Mouse (Mus musculus) MEL (cell line): ENCODE results near the gene Dip2a. TPM values are rescaled to one million over a fixed set of nuclear protein-coding genes. Genes with fewer than 3 reads are reported as not detected.

Experiments
- DNase-seq: peaks from one replicate; pipeline ENCODE4 v3.0.0; 2011; ENCODE audit warnings: low read depth, low spot score
- H3K27ac ChIP-seq: 2 replicates; pipeline ENCODE4 v1.5.1; 2012; ENCODE audit warnings: low read depth, mild to moderate bottlenecking, control low read depth, low read length, moderate library complexity; ENCODE audit not compliant: control insufficient read depth
- H3K27me3 ChIP-seq, 2 experiments: fragments of 150-350 bp in 1 of 2; sonication (generic) in 1 of 2; 2 replicates each; pipeline ENCODE4 v1.6.1; 2012; ENCODE audit warnings: low read length in 2 of 2, mild to moderate bottlenecking in 2 of 2, improper control_type of control experiment in 1 of 2, moderate library complexity in 1 of 2; ENCODE audit not compliant: insufficient read depth in 2 of 2, control insufficient read depth in 1 of 2
- H3K36me3 ChIP-seq, 2 experiments: 2 replicates each; pipeline ENCODE4 v1.6.1; 2012 to 2014; ENCODE audit warnings: low read length in 2 of 2, improper control_type of control experiment in 1 of 2, inconsistent platforms in 1 of 2, mild to moderate bottlenecking in 1 of 2; ENCODE audit not compliant: insufficient read depth in 2 of 2, control insufficient read depth in 1 of 2
- H3K4me1 ChIP-seq, 2 experiments: fragments of 150-350 bp in 1 of 2; sonication (generic) in 1 of 2; 2 replicates each; pipeline ENCODE4 v1.6.1; 2012; ENCODE audit warnings: low read length in 2 of 2, improper control_type of control experiment in 1 of 2, mild to moderate bottlenecking in 1 of 2; ENCODE audit not compliant: insufficient read depth in 2 of 2, control insufficient read depth in 1 of 2
- H3K4me3 ChIP-seq, 2 experiments: fragments of 150-350 bp in 1 of 2; sonication (generic) in 1 of 2; 2 replicates each; pipeline ENCODE4 v1.5.1; 2012; ENCODE audit warnings: low read depth in 2 of 2, low read length in 2 of 2, mild to moderate bottlenecking in 2 of 2, moderate library complexity in 2 of 2, control low read depth in 1 of 2, improper control_type of control experiment in 1 of 2; ENCODE audit not compliant: control insufficient read depth in 1 of 2, insufficient read depth in 1 of 2
- H3K79me2 ChIP-seq: 2 replicates; pipeline ENCODE4 v1.6.1; 2012; ENCODE audit warnings: mild to moderate bottlenecking, low read length, moderate library complexity; ENCODE audit not compliant: control insufficient read depth, poor library complexity, insufficient read depth
- H3K9ac ChIP-seq: 2 replicates; pipeline ENCODE4 v1.6.1; 2012; ENCODE audit warnings: low read depth, mild to moderate bottlenecking, control low read depth, low read length, moderate library complexity; ENCODE audit not compliant: control insufficient read depth, poor library complexity, severe bottlenecking
- H3K9me3 ChIP-seq: fragments of 150-350 bp; sonication (generic); replicated peaks from 2 replicates; pipeline ENCODE4 v1.6.1; 2012; ENCODE audit warnings: mild to moderate bottlenecking, low read length, improper control_type of control experiment, moderate library complexity; ENCODE audit not compliant: insufficient read depth
- BHLHE40 ChIP-seq: IDR thresholded peaks from 2 replicates; pipeline ENCODE4 v1.6.1; 2012; ENCODE audit warnings: low read depth, mild to moderate bottlenecking, inconsistent platforms, low read length, improper control_type of control experiment, borderline replicate concordance
- CHD1 ChIP-seq: IDR thresholded peaks from 2 replicates; pipeline ENCODE4 v1.6.1; 2012; ENCODE audit warnings: low read depth, mild to moderate bottlenecking, inconsistent platforms, low read length, improper control_type of control experiment
- CHD2 ChIP-seq: IDR thresholded peaks from 2 replicates; pipeline ENCODE4 v1.6.1; 2011; ENCODE audit warnings: low read length, improper control_type of control experiment
- E2F4 ChIP-seq: IDR thresholded peaks from 2 replicates; pipeline ENCODE4 v1.6.1; 2011; ENCODE audit warnings: low read depth, low read length, improper control_type of control experiment, borderline replicate concordance
- ETS1 ChIP-seq: IDR thresholded peaks from 2 replicates; pipeline ENCODE4 v1.6.1; 2012; ENCODE audit warnings: low read depth, mild to moderate bottlenecking, inconsistent platforms, low read length, improper control_type of control experiment, moderate library complexity
- HCFC1 ChIP-seq: IDR thresholded peaks from 2 replicates; pipeline ENCODE4 v1.6.1; 2012; ENCODE audit warnings: low read depth, mild to moderate bottlenecking, inconsistent platforms, low read length, improper control_type of control experiment, moderate library complexity
- JUND ChIP-seq: IDR thresholded peaks from 2 replicates; pipeline ENCODE4 v1.6.1; 2011; ENCODE audit warnings: low read depth, mild to moderate bottlenecking, improper control_type of control experiment, low read length
- MAX ChIP-seq: IDR thresholded peaks from 2 replicates; pipeline ENCODE4 v1.6.1; 2011; ENCODE audit warnings: low read length, improper control_type of control experiment
- MEF2A ChIP-seq: IDR thresholded peaks from 2 replicates; pipeline ENCODE4 v1.6.1; 2014; ENCODE audit warnings: low read depth, mild to moderate bottlenecking, inconsistent platforms, low read length, improper control_type of control experiment; ENCODE audit not compliant: poor library complexity, insufficient replicate concordance, severe bottlenecking; ENCODE audit errors: extremely low read depth
- NRF1 ChIP-seq: IDR thresholded peaks from 2 replicates; pipeline ENCODE4 v1.6.1; 2014; ENCODE audit warnings: low read depth, mild to moderate bottlenecking, inconsistent platforms, low read length, improper control_type of control experiment, moderate library complexity; ENCODE audit not compliant: poor library complexity, insufficient read depth, severe bottlenecking
- POLR2A ChIP-seq, 2 experiments: IDR thresholded peaks; 2 replicates each; pipeline ENCODE4 v1.6.1; 2011 to 2012; ENCODE audit warnings: low read length in 2 of 2, mild to moderate bottlenecking in 2 of 2, control low read depth in 1 of 2, improper control_type of control experiment in 1 of 2, low read depth in 1 of 2, moderate library complexity in 1 of 2; ENCODE audit not compliant: control insufficient read depth in 1 of 2, insufficient read depth in 1 of 2, poor library complexity in 1 of 2
- POLR2AphosphoS2 ChIP-seq: IDR thresholded peaks from 2 replicates; pipeline ENCODE4 v1.6.1; 2011; ENCODE audit warnings: low read length, improper control_type of control experiment
- POLR2AphosphoS5 ChIP-seq: IDR thresholded peaks from 2 replicates; pipeline ENCODE4 v1.6.1; 2012; ENCODE audit warnings: low read depth, borderline replicate concordance, mild to moderate bottlenecking, inconsistent platforms, low read length, moderate library complexity, mixed read lengths
- SIN3A ChIP-seq: IDR thresholded peaks from 2 replicates; pipeline ENCODE4 v1.6.1; 2012; ENCODE audit warnings: low read length, improper control_type of control experiment, inconsistent platforms
- SMC3 ChIP-seq: IDR thresholded peaks from 2 replicates; pipeline ENCODE4 v1.6.1; 2011; ENCODE audit warnings: low read depth, low read length, improper control_type of control experiment
- TAL1 ChIP-seq: IDR thresholded peaks from 2 replicates; pipeline ENCODE4 v1.6.1; 2012; ENCODE audit warnings: mild to moderate bottlenecking, inconsistent platforms, low read length, moderate library complexity, mixed read lengths
- TCF12 ChIP-seq: IDR thresholded peaks from 2 replicates; pipeline ENCODE4 v1.6.1; 2014; ENCODE audit warnings: low read depth, mild to moderate bottlenecking, inconsistent platforms, low read length, improper control_type of control experiment, moderate library complexity
- UBTF ChIP-seq: IDR thresholded peaks from 2 replicates; pipeline ENCODE4 v1.6.1; 2012; ENCODE audit warnings: low read depth, mild to moderate bottlenecking, inconsistent platforms, low read length, improper control_type of control experiment, moderate library complexity, borderline replicate concordance; ENCODE audit not compliant: insufficient read depth
- USF1 ChIP-seq: IDR thresholded peaks from 2 replicates; pipeline ENCODE4 v1.6.1; 2014; ENCODE audit warnings: low read depth, mild to moderate bottlenecking, inconsistent platforms, low read length, improper control_type of control experiment, moderate library complexity
- USF2 ChIP-seq, 2 experiments: IDR thresholded peaks; 2 replicates each; pipeline ENCODE4 v1.6.1; 2011 to 2012; ENCODE audit warnings: improper control_type of control experiment in 2 of 2, low read length in 2 of 2, borderline replicate concordance in 1 of 2, inconsistent platforms in 1 of 2, low read depth in 1 of 2, mild to moderate bottlenecking in 1 of 2; ENCODE audit not compliant: insufficient read depth in 1 of 2
- polyA plus RNA-seq, 2 experiments: library from polyadenylated mRNA; stranded (reverse) in 1 of 2; unstranded in 1 of 2; fragments of >175 nt in 1 of 2; fragments of >200 nt in 1 of 2; gene quantifications; 2 replicates each; pipeline versions ENCODE4 v1.2.1 to v1.2.4; 2012; ENCODE audit warnings: low replicate concordance in 2 of 2, low read depth in 1 of 2; ENCODE audit not compliant: insufficient read length in 2 of 2, insufficient read depth in 1 of 2, missing spikeins in 1 of 2
- total RNA-seq: library from RNA; depleted of rRNA; stranded (reverse); fragments of 300-350 nt; gene quantifications from 2 replicates; pipeline ENCODE4 v1.2.3, GENCODE M21; 2012

Gene Dip2a
- total and polyA plus RNA-seq, 3 experiments = 2.6 to 5.7 TPM; not detected in 1

- no peak for DNase-seq
- peaks cover 0 to 2% of the 10 kb centered on the region in 2 experiments; a peak in 2 of 4 replicates for H3K36me3 ChIP-seq
- no peak overlapping the region for H3K9ac ChIP-seq
- H3K9me3 ChIP-seq = no peaks in the 10 kb centered on the region
- TF ChIP-seq TCF12 (no peak), TAL1 (no peak), ETS1 (no peak), POLR2AphosphoS2 (no peak), HCFC1 (no peak), BHLHE40 (no peak), SIN3A (no peak), POLR2AphosphoS5 (no peak), UBTF (no peak), CHD2 (no peak), SMC3 (no peak), MEF2A (no peak), POLR2A (IDR thresholded peaks at IDR 0.05; ENCODE audit: control insufficient read depth in 1 of 2, insufficient read depth in 1 of 2, low read depth in 1 of 2, low read length in 2 of 2, poor library complexity in 1 of 2) (no peak), JUND (no peak), USF1 (no peak)
- no peak overlapping the region for H3K4me3 ChIP-seq
- H3K4me1 ChIP-seq = no peaks in the 10 kb centered on the region; a peak in 1 of 4 replicates
- H3K27ac ChIP-seq = no peak overlapping the region
- H3K27me3 ChIP-seq = no peaks in the 10 kb centered on the region
- no peaks in the 10 kb centered on the region for H3K79me2 ChIP-seq
These were observed 56.7 kb downstream of the Dip2a start for GRCm38 (mm10) chr10:76288268-76288993.

GRCm38 (mm10) chr10:76278541-76279097, 66.5 kb downstream of the Dip2a start:
- no peak overlapping the region for H3K4me3 ChIP-seq
- no peaks in the 10 kb centered on the region for H3K36me3 ChIP-seq
- no peaks in the 10 kb centered on the region for H3K4me1 ChIP-seq
- no peaks in the 10 kb centered on the region for H3K79me2 ChIP-seq
- no peaks in the 10 kb centered on the region for H3K27me3 ChIP-seq
- no peak overlapping the region for H3K27ac ChIP-seq
- H3K9me3 ChIP-seq = no peaks in the 10 kb centered on the region
- H3K9ac ChIP-seq = no peak overlapping the region
- TF ChIP-seq USF1 (no peak), CHD1 (no peak), MAX (no peak), MEF2A (no peak), USF2 (IDR thresholded peaks at IDR 0.05; ENCODE audit: borderline replicate concordance in 1 of 2, insufficient read depth in 1 of 2, low read depth in 1 of 2, low read length in 2 of 2) (no peak), E2F4 (no peak), POLR2AphosphoS2 (no peak), NRF1 (no peak)
- DNase-seq = no peak
